Mouse (Mus musculus): ENCODE measurements around the gene Gnat2.

GRCm38 (mm10) chr3:108097656-108098055 lies 5.1 kb downstream of the Gnat2 start:
- TF ChIP-seq CTCF (IDR thresholded peaks at IDR 0.05; ENCODE audit: control insufficient read depth, insufficient read depth, low read length) (no peak), POLR2A (IDR thresholded peaks at IDR 0.05; ENCODE audit: borderline replicate concordance, control insufficient read depth, low read depth, low read length) (no peak)
